Mouse (Mus musculus) heart, postnatal 0 days (tissue): ENCODE measurements around the gene Wbp11.

ENCODE experiments used
- CTCF ChIP-seq: IDR thresholded peaks from 2 replicates; pipeline ENCODE4 v1.5.1; 2016; ENCODE audit warnings: antibody characterized with exemption, control low read depth, low read depth
- EP300 ChIP-seq: IDR thresholded peaks from 2 replicates; pipeline ENCODE4 v1.6.1; 2016; ENCODE audit warnings: antibody characterized with exemption, low read depth

- peak; percentile 91 for TF ChIP-seq CTCF
- TF ChIP-seq EP300, result no peak
Measured at GRCm38 (mm10) chr6:136861020-136861419, 33.0 kb upstream of the Wbp11 start.
